Mouse (Mus musculus) embryonic facial prominence, embryonic 14.5 days (tissue): ENCODE data around the gene Krt76. TPM values are rescaled to one million over a fixed set of nuclear protein-coding genes. Genes with fewer than 3 reads are reported as not detected.

Source experiments
- ATAC-seq: fragments of 200-750 bp; cut with Nextera tagmentation; 2 replicates; pipeline ENCODE4 v1.8.0; 2017; ENCODE audit warnings: low read depth, moderate number of reproducible peaks, moderate TSS enrichment
- DNase-seq: peaks from one replicate; pipeline ENCODE4 v3.0.0-alpha.2; 2015; ENCODE audit warnings: low spot score
- H3K27ac ChIP-seq: fragments of 300-500 bp; sonication (generic); replicated peaks from 2 replicates; pipeline ENCODE4 v1.5.1; 2014; ENCODE audit warnings: low read depth, mild to moderate bottlenecking, low read length, moderate library complexity
- H3K27me3 ChIP-seq: fragments of 300-500 bp; sonication (generic); replicated peaks from 2 replicates; pipeline ENCODE4 v1.6.1; 2014; ENCODE audit warnings: low read length; ENCODE audit not compliant: control insufficient read depth, insufficient read depth
- H3K36me3 ChIP-seq: fragments of 300-500 bp; sonication (generic); 2 replicates; pipeline ENCODE4 v1.6.1; 2014; ENCODE audit warnings: low read length, mixed read lengths; ENCODE audit not compliant: control insufficient read depth, insufficient read depth
- H3K4me1 ChIP-seq: fragments of 300-500 bp; sonication (generic); 2 replicates; pipeline ENCODE4 v1.6.1; 2014; ENCODE audit warnings: antibody characterized with exemption, low read length; ENCODE audit not compliant: control insufficient read depth, insufficient read depth
- H3K4me2 ChIP-seq: fragments of 300-500 bp; sonication (generic); 2 replicates; pipeline ENCODE4 v1.6.1; 2014; ENCODE audit warnings: low read depth, mild to moderate bottlenecking, low read length, moderate library complexity, mixed read lengths
- H3K4me3 ChIP-seq: fragments of 300-500 bp; sonication (generic); 2 replicates; pipeline ENCODE4 v1.5.1; 2014; ENCODE audit warnings: low read depth, mild to moderate bottlenecking, low read length
- H3K9ac ChIP-seq: fragments of 300-500 bp; sonication (generic); 2 replicates; pipeline ENCODE4 v1.6.1; 2014; ENCODE audit warnings: low read depth, mild to moderate bottlenecking, low read length, moderate library complexity, mixed read lengths
- H3K9me3 ChIP-seq: fragments of 300-500 bp; sonication (generic); 2 replicates; pipeline ENCODE4 v1.6.1; 2016; ENCODE audit warnings: low read length; ENCODE audit not compliant: control insufficient read depth
- WGBS: fragments of 180-500 bp; shearing (Covaris S2); extraction: QIAGEN DNeasy Blood & Tissue Kit; methylation state at CpG from one replicate; pipeline ENCODE4 v1.1.7; 2014; 5-methylcytosine and 5-hydroxymethylcytosine counted together
- polyA plus RNA-seq: library from polyadenylated mRNA; unstranded; fragments of >200 nt; fragmentation: Nextera tagmentation; extraction: Ambion mirVana; gene quantifications from 2 replicates; pipeline ENCODE4 v1.2.1, GENCODE M21; 2014

Krt76 gene
- polyA plus RNA-seq, 1 experiment from 2014 or later = 0.31 TPM

DNA sequence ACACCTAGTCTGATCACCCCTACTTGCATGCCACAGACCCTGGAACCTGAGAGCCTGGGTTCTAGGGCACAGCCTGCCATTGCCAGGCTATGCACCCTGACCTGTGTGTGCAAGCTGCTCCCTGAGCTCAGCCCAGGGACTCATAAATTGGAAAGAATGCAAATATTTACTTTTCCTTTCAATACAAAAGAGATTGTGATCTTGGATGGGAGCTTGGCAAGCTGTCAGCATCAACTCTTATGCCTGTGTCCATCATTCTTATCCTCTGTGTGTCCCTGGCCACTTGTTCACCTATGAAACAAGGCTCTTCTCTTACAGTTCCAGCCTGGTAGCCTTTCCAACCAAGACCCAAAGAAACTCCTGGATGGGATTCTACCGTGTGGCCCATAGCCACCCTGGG lies 32.3 kb upstream of the Krt76 start:
- no peak for ATAC-seq

DNA sequence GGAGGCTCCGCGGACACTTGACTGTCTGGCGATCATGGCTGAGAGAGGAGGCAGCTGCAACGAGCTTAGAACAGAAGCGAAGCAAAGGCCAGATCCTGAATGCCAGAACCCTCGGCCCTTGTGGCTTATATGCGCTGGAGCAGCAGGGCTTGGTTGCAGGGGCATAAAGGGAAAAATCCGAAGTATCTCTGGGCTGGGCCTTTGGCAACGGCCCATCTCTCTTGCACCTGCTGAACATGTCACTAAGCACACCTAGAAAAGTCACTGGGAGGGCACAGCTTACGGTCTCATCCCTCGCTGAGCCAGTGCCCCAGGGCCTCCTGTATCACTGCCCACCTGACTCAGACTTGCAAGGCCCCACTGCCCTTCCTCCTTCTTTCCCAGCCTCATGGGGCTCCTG lies 31.9 kb upstream of the Krt76 start, which contains the start of gene Krt4:
TSS of gene Krt4 (minus strand) at position 101 of the 400 bp plus-strand sequence.
- no peak for DNase-seq
- Histone ChIP-seq H3K9ac (no peak within 1 kb of the TSS), H3K27me3 (peaks cover 6% of the 10 kb centered on the region; the same call in 1 of the 2 replicates), H3K4me1 (peaks cover 3% of the 10 kb centered on the region), H3K4me2 (no peak within 1 kb of the TSS), H3K27ac (no peak within 1 kb of the TSS), H3K36me3 (no peaks in the 10 kb centered on the region), H3K4me3 (no peak within 1 kb of the TSS), H3K9me3 (no peaks in the 10 kb centered on the region)
- WGBS = 72% methylated on average over 11 of the region's 11 CpGs
- ATAC-seq = no peak

More for the DNA sequence above, 32.3 kb upstream of the Krt76 start:
- no peak for DNase-seq
- Histone ChIP-seq H3K27ac (no peak overlapping the region), H3K4me3 (no peak overlapping the region), H3K4me2 (no peak overlapping the region), H3K36me3 (no peaks in the 10 kb centered on the region), H3K27me3 (peaks cover 10% of the 10 kb centered on the region; the same call in 1 of the 2 replicates), H3K9me3 (no peaks in the 10 kb centered on the region), H3K9ac (no peak overlapping the region), H3K4me1 (peaks cover 7% of the 10 kb centered on the region)
- WGBS = 79% methylated on average over 1 of the region's 1 CpGs

DNA sequence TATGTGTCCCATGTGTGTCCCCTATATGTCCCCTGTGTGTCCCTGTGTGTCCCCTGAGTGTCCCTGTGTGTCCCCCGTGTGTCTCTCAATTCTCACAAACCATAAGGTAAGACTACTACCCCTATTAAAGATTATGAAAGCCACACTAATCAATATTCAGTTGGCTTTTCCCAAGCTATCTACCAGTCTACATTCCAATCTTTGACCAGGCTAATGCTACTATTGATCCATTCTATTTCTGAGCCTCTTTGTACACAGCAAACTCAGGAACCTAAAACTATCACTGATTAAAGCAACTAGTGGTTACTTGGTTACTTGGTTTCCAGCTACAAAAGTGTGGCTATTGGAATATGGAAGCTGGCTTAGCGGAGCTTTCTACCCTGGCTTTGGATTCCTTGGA lies 29.6 kb upstream of the Krt76 start:
- Histone ChIP-seq H3K9me3 (no peaks in the 10 kb centered on the region), H3K9ac (no peak overlapping the region), H3K27me3 (no peaks in the 10 kb centered on the region), H3K4me3 (no peak overlapping the region), H3K27ac (no peak overlapping the region), H3K4me2 (no peak overlapping the region), H3K4me1 (no peaks in the 10 kb centered on the region), H3K36me3 (no peaks in the 10 kb centered on the region)
- WGBS = 90% methylated on average over 2 of the region's 2 CpGs
- ATAC-seq (no peak), DNase-seq (no peak)

DNA sequence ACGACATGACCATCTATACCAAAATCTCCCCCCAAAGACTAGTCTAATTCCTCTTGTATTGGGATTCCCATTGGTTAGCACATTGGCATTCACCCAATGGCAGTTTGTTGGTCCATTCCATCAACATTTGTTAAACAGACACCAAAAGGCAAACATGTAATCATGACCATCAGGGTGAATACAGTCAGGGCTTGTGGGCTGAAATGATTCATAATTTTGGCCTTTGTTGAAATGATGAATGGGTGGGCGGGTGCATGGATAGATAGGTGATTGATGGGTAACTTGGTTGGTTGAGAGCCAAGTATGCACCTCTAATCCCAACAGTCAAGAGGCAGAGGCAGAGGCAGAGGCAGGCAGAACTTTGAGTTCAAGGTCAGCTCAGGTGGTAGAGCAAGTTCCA lies 23.4 kb upstream of the Krt76 start:
- Histone ChIP-seq H3K27ac (no peak overlapping the region), H3K9ac (no peak overlapping the region), H3K4me2 (no peak overlapping the region), H3K36me3 (no peaks in the 10 kb centered on the region), H3K27me3 (no peaks in the 10 kb centered on the region), H3K4me1 (no peaks in the 10 kb centered on the region), H3K4me3 (no peak overlapping the region), H3K9me3 (no peaks in the 10 kb centered on the region)
- 67% methylated on average over 2 of the region's 2 CpGs for WGBS
- no peak for DNase-seq
- no peak for ATAC-seq

DNA sequence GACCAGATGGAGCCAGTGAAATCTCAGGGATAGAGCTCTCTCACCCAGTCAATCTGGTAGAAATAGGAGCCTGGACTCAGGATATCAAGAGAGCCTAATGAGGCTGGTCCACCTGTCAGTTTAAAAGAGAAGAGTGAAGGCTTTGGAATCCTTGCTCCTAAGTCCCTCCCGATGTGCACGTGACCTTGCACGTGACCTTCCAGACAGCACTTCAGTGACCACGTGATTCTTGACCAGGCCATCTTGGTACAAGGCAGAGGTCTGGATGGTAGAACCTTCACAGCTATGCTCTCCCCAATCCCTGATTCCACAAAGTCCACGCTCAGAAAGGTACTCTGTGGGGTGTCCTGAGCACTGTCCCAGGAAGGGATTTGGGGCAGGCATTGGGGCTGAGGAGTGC lies 12.1 kb upstream of the Krt76 start:
- Histone ChIP-seq H3K27me3 (no peaks in the 10 kb centered on the region), H3K9ac (no peak overlapping the region), H3K36me3 (no peaks in the 10 kb centered on the region), H3K27ac (no peak overlapping the region), H3K4me2 (no peak overlapping the region), H3K4me3 (no peak overlapping the region), H3K4me1 (peaks cover 6% of the 10 kb centered on the region; the same call in 1 of the 2 replicates), H3K9me3 (no peaks in the 10 kb centered on the region)
- ATAC-seq (no peak), DNase-seq (no peak)
- WGBS = 84% methylated on average over 5 of the region's 5 CpGs

DNA sequence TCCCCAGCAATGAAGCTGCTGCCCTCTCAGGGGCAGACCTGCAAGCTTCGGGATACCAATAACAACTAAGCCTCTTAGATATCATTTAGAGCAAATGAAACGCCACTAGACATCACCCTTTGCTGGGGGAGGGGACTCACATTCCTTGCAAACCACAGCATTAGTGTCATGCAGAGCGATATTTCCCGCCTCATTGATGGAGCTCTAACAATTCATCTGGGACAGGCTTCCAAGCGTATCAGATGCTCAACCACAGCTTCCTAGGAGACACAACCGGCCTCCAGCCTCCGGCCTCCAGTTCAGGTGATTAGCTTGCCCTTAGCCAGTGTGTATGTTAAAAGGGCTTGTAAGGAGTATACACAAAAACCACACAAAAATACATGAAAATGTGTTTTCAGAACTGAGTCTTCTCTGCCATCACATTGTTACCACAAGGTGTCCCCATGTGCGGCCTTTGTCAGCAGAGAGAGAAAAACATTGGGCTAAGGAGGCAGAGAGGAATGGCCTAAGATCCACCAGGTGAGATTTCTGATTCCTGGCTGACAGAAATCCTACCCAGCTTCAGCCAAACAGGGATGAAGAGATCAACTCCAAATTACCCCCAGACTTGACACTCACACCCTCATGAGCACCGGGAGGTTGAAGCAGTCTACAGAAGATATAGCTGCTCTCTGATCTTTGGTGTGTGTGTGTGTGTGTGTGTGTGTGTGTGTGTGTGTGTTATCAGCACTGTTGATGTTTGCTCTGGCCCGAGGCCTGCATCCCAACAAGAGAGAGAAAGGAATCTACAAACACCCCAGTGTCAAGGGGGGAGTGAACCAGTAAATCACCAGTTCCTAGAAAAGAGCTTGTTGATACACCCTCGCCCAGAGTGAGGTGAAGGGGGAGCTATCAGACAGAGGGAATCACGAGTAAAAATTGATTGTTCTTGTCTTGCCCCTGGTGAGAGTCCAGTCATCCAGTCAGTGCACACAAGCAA lies 9.7 kb upstream of the Krt76 start:
- Histone ChIP-seq H3K9ac (no peak overlapping the region), H3K27me3 (no peaks in the 10 kb centered on the region), H3K27ac (no peak overlapping the region), H3K4me1 (peaks cover 6% of the 10 kb centered on the region; the same call in 1 of the 2 replicates), H3K9me3 (no peaks in the 10 kb centered on the region), H3K36me3 (no peaks in the 10 kb centered on the region), H3K4me2 (no peak overlapping the region), H3K4me3 (no peak overlapping the region)
- WGBS = 40% methylated on average over 12 of the region's 12 CpGs
- DNase-seq = peak; percentile 47
- 0 out of 2 replicates have a peak, but pooled peaks have one; percentile 15 for ATAC-seq

DNA sequence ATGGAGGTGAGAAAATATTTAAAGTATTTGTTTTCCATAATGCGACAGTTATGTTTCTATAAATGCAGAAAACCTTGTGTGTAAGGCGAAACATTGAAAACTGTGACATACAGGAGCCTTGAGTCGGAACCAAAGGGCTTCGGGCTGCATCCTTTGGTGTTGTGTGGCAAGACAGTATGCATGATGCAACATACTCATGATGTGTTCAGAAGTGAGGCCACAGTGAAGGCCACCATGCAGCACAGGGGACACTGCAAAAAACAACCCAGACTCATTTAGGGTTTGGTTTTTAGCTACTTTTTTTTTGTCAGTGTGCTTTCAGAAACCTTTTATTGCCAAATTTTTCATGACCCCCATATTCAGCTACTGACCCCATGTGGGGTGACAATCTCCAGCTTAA lies 2.5 kb upstream of the Krt76 start:
- H3K27me3 ChIP-seq = no peaks in the 10 kb centered on the region
- no peak for ATAC-seq
- 90% methylated on average over 4 of the region's 4 CpGs for WGBS

DNA sequence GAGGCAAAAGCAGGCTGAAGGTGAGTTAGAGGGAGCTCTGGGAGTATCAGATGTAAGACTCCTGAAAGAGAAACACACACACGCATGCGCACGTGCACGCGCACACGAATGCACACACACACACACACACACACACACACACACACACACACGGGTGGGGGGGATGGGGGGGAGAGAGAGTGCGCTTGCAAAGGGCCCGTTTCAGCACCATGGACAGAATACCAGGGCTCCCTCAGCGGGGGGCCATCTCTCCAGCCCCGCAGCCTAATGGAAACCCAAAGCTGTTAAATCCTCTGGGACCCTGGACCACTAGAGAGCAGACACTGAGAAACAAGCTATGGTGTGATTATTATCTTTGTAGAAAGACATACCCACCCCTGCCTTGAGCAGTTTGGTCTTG lies 12.9 kb downstream of the Krt76 start:
- H3K36me3 ChIP-seq = no peaks in the 10 kb centered on the region
- DNase-seq (peak; percentile 48), ATAC-seq (no peak)
- no peaks in the 10 kb centered on the region for H3K4me1 ChIP-seq
- H3K27me3 ChIP-seq = no peaks in the 10 kb centered on the region
- H3K4me2 ChIP-seq = no peak overlapping the region
- H3K9ac ChIP-seq = no peak overlapping the region
- H3K9me3 ChIP-seq = no peaks in the 10 kb centered on the region
- no peak overlapping the region for H3K4me3 ChIP-seq
- no peak overlapping the region for H3K27ac ChIP-seq
- 23% methylated on average over 7 of the region's 11 CpGs for WGBS

More for the DNA sequence above, 2.5 kb upstream of the Krt76 start:
- Histone ChIP-seq H3K4me1 (no peaks in the 10 kb centered on the region), H3K4me2 (no peak overlapping the region), H3K9me3 (no peaks in the 10 kb centered on the region), H3K4me3 (no peak overlapping the region), H3K9ac (no peak overlapping the region), H3K36me3 (no peaks in the 10 kb centered on the region), H3K27ac (no peak overlapping the region)
- no peak for DNase-seq
